Mouse (Mus musculus) neural tube, embryonic 11.5 days (tissue): ENCODE data around the gene Cdh13. TPM values are rescaled to one million over a fixed set of nuclear protein-coding genes. Genes with fewer than 3 reads are reported as not detected.

Experiments
- ATAC-seq: fragments of 200-750 bp; cut with Nextera tagmentation; 2 replicates; pipeline ENCODE4 v1.8.0; 2017; ENCODE audit warnings: moderate number of reproducible peaks, mild to moderate bottlenecking, moderate TSS enrichment, moderate library complexity; ENCODE audit not compliant: insufficient read depth, low FRiP score, low TSS enrichment
- DNase-seq: peaks from one replicate; pipeline ENCODE4 v3.0.0-alpha.2; 2015; ENCODE audit warnings: low spot score
- H3K27ac ChIP-seq: fragments of 300-500 bp; sonication (generic); 2 replicates; pipeline ENCODE4 v1.5.1; 2014; ENCODE audit warnings: low read depth, mild to moderate bottlenecking, low read length
- H3K27me3 ChIP-seq: fragments of 300-500 bp; sonication (generic); 2 replicates; pipeline ENCODE4 v1.6.1; 2014; ENCODE audit warnings: mild to moderate bottlenecking, low read length, mixed read lengths; ENCODE audit not compliant: control insufficient read depth, insufficient read depth
- H3K36me3 ChIP-seq: fragments of 300-500 bp; sonication (generic); 2 replicates; pipeline ENCODE4 v1.6.1; 2014; ENCODE audit warnings: mild to moderate bottlenecking, low read length, moderate library complexity, mixed read lengths; ENCODE audit not compliant: control insufficient read depth, insufficient read depth
- H3K4me1 ChIP-seq: fragments of 300-500 bp; sonication (generic); 2 replicates; pipeline ENCODE4 v1.6.1; 2014; ENCODE audit warnings: low read length, mixed read lengths; ENCODE audit not compliant: control insufficient read depth, insufficient read depth
- H3K4me2 ChIP-seq: fragments of 300-500 bp; sonication (generic); 2 replicates; pipeline ENCODE4 v1.6.1; 2014; ENCODE audit warnings: low read depth, mild to moderate bottlenecking, moderate library complexity
- H3K4me3 ChIP-seq: fragments of 300-500 bp; sonication (generic); 2 replicates; pipeline ENCODE4 v1.5.1; 2014; ENCODE audit warnings: low read depth, low read length
- H3K9ac ChIP-seq: fragments of 300-500 bp; sonication (generic); 2 replicates; pipeline ENCODE4 v1.6.1; 2014; ENCODE audit warnings: mild to moderate bottlenecking, low read length
- H3K9me3 ChIP-seq: fragments of 300-500 bp; sonication (generic); 2 replicates; pipeline ENCODE4 v1.6.1; 2016; ENCODE audit warnings: low read length; ENCODE audit not compliant: control insufficient read depth
- WGBS: fragments of 180-500 bp; shearing (Covaris S2); extraction: QIAGEN DNeasy Blood & Tissue Kit; methylation state at CpG from one replicate; pipeline ENCODE4 v1.1.7; 2014; 5-methylcytosine and 5-hydroxymethylcytosine counted together
- polyA plus RNA-seq: library from polyadenylated mRNA; unstranded; fragments of >200 nt; fragmentation: Nextera tagmentation; extraction: Ambion mirVana; gene quantifications from 2 replicates; pipeline ENCODE4 v1.2.1, GENCODE M21; 2014

Cdh13 gene
- polyA plus RNA-seq, 1 experiment from 2014 or later = 20.5 TPM

DNA sequence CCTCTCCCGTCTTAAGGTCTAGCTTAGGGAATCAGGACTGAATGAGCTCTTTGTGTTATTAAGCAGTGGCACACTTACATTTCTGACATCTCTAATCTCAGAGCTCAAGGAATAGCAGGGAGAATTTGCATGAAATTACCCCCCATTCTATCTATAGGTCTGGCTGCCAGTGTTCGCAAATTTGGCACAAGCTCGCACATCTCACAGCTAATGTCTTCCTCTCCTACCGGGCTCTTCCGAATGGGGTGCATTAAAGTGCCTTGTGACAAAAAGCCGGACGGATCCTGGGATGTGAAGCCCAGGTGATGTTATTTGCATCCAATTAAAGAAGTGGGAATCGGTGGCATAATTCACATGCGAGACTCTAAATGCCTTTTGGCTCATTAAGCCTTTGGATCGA lies 153.6 kb downstream of the Cdh13 start:
- Histone ChIP-seq H3K27ac (no peak overlapping the region), H3K4me2 (no peak overlapping the region), H3K9ac (no peak overlapping the region), H3K36me3 (no peaks in the 10 kb centered on the region), H3K4me3 (no peak overlapping the region), H3K27me3 (no peaks in the 10 kb centered on the region), H3K9me3 (no peaks in the 10 kb centered on the region), H3K4me1 (no peaks in the 10 kb centered on the region)
- WGBS = 83% methylated on average over 10 of the region's 10 CpGs
- no peak for DNase-seq
- no peak for ATAC-seq

DNA sequence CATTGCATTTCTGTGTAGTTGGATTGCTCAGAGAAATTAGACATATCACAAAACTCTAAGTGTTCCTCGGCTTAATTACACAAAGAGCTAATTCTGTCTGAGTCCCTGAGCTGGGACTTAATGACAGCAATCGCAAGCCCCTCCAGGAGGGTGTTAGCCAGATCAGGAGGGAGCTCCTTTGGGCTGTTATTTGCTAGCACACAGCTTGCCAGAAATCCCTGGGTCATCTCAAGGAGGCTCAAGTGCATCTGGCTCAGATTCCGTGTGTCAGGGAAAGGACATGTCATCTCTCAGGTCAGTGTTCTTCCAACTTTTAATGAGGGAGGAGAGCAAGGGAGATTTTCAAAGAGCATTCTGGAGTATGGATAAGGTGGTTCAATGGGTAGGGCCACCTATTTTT lies 154.3 kb downstream of the Cdh13 start:
- H3K36me3 ChIP-seq = no peaks in the 10 kb centered on the region
- no peaks in the 10 kb centered on the region for H3K4me1 ChIP-seq
- H3K27ac ChIP-seq = no peak overlapping the region
- H3K4me2 ChIP-seq = no peak overlapping the region
- no peaks in the 10 kb centered on the region for H3K27me3 ChIP-seq
- DNase-seq (no peak), ATAC-seq (no peak)
- no peak overlapping the region for H3K9ac ChIP-seq
- 73% methylated on average over 3 of the region's 3 CpGs for WGBS
- H3K4me3 ChIP-seq = no peak overlapping the region
- H3K9me3 ChIP-seq = no peaks in the 10 kb centered on the region

- Histone ChIP-seq H3K4me1 (no peaks in the 10 kb centered on the region), H3K27me3 (no peaks in the 10 kb centered on the region), H3K4me3 (no peak overlapping the region), H3K9me3 (no peaks in the 10 kb centered on the region), H3K9ac (no peak overlapping the region; the same call in 1 of the 2 replicates), H3K36me3 (no peaks in the 10 kb centered on the region), H3K4me2 (no peak overlapping the region), H3K27ac (no peak overlapping the region)
- ATAC-seq (no peak), DNase-seq (no peak)
- 69% methylated on average over 5 of the region's 5 CpGs for WGBS
These were observed 156.3 kb downstream of the Cdh13 start for GRCm38 (mm10) chr8:118439857-118440256.

GRCm38 (mm10) chr8:118443361-118443760 lies 159.8 kb downstream of the Cdh13 start:
- no peak overlapping the region for H3K4me3 ChIP-seq
- no peak for ATAC-seq
- H3K27ac ChIP-seq = no peak overlapping the region
- no peaks in the 10 kb centered on the region for H3K4me1 ChIP-seq
- no peak overlapping the region for H3K9ac ChIP-seq
- no peaks in the 10 kb centered on the region for H3K36me3 ChIP-seq
- H3K27me3 ChIP-seq = no peaks in the 10 kb centered on the region
- H3K4me2 ChIP-seq = no peak overlapping the region
- H3K9me3 ChIP-seq = no peaks in the 10 kb centered on the region
- DNase-seq = no peak
- WGBS = 63% methylated on average over 3 of the region's 3 CpGs

DNA sequence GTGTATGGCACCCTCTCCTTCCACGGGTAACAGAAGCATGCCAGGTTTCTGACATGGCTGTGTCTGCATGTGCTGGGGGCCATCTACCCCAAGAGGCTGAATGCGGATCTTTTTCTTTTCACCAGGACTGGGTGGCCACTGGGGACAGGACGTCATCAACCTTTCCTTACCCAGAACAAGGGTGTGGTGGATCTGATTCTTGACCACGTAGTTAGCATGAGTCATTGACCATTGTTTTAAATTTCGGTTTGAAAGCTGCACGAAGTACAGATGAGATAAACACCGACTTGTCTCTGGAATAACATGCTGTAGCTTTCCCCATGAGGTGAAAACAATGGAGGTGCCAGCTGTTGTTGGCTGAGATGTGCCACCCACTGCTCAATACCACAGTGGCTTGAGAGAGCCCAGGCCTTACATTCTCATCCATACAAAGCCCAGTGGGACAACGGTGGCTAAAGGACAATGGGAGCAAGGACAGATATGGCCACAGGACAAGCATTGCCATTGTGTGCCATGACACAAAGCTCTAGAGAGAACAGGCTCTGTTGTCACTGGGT lies 161.2 kb downstream of the Cdh13 start:
- H3K4me3 ChIP-seq = no peak overlapping the region
- no peak overlapping the region for H3K4me2 ChIP-seq
- WGBS = 89% methylated on average over 8 of the region's 8 CpGs

DNA sequence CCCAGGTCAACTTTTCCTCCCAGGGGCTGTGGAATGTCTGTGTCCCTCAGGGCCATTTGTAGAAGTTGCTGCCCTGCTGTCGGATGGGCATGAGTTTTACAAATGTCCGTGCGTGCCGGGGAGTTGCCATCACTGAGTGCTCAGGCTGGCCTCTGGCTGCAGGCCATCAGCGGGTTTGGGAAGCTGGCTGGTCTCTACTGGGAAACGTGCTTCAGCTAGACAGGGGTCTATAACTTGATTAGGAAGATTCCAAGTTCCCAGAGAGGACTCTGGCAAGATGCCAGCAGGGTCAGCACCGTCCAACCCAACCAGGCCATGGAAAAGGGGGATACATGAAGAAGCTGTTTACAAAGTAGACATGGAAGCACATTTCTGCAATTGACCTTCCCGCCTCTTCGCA lies 163.0 kb downstream of the Cdh13 start:
- no peaks in the 10 kb centered on the region for H3K36me3 ChIP-seq
- H3K4me2 ChIP-seq = no peak overlapping the region
- DNase-seq (no peak), ATAC-seq (no peak)
- no peak overlapping the region for H3K27ac ChIP-seq
- no peak overlapping the region for H3K9ac ChIP-seq
- 93% methylated on average over 9 of the region's 9 CpGs for WGBS
- no peaks in the 10 kb centered on the region for H3K27me3 ChIP-seq
- no peaks in the 10 kb centered on the region for H3K9me3 ChIP-seq
- no peaks in the 10 kb centered on the region for H3K4me1 ChIP-seq
- H3K4me3 ChIP-seq = no peak overlapping the region

More for the DNA sequence above, 161.2 kb downstream of the Cdh13 start:
- Histone ChIP-seq H3K36me3 (no peaks in the 10 kb centered on the region), H3K9me3 (no peaks in the 10 kb centered on the region), H3K9ac (no peak overlapping the region), H3K27me3 (no peaks in the 10 kb centered on the region), H3K4me1 (no peaks in the 10 kb centered on the region), H3K27ac (no peak overlapping the region)
- DNase-seq (no peak), ATAC-seq (no peak)

DNA sequence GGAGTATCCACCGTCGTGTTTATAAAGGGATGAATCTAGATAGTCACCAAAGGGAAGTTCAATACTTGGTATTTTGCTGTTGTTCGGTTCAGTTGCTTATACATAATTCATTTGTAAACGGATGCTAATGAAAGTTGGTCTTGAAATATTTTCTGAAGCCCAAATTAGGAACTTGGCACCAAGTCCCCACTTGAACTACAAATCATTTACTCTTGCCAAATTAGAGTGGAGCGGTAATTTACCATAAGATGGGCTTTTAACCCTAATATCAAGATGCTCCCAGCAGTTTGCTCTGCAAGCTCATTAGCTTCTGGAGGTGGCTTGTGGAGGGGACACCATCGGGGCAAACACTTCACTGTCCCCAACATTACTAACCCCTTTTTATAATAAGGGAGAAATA lies 164.5 kb downstream of the Cdh13 start:
- no peak for DNase-seq
- H3K27ac ChIP-seq = no peak overlapping the region

GRCm38 (mm10) chr8:118452445-118453103 lies 169.0 kb downstream of the Cdh13 start:
- ATAC-seq = peak; percentile 53; the same call in 1 of the 2 replicates

More for the DNA sequence above, 164.5 kb downstream of the Cdh13 start:
- no peak for ATAC-seq
- Histone ChIP-seq H3K9ac (no peak overlapping the region), H3K27me3 (no peaks in the 10 kb centered on the region), H3K4me3 (no peak overlapping the region), H3K36me3 (no peaks in the 10 kb centered on the region), H3K4me2 (no peak overlapping the region), H3K9me3 (no peaks in the 10 kb centered on the region), H3K4me1 (no peaks in the 10 kb centered on the region)
- WGBS = 95% methylated on average over 6 of the region's 6 CpGs

DNA sequence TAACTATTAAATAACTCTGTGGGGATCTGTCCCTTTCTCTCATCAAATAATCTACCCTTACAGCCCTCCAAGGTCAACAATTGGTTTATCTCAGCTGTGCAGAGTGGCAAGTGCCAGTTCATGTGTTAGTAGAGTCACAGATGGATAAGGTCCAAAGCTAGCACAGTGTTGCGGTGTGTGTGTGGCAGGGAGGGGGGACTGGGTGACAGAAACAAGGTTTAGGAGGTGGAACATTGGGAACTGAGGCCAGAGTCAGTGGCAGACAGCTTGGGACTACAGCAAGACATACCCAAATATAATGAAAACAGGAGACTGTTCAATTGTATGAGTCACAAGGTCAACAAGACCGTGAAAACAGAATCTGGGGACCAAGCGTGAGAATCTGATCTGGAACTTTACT lies 171.7 kb downstream of the Cdh13 start:
- ATAC-seq (no peak), DNase-seq (no peak)
- 61% methylated on average over 3 of the region's 3 CpGs for WGBS
- H3K27me3 ChIP-seq = no peaks in the 10 kb centered on the region
- no peaks in the 10 kb centered on the region for H3K9me3 ChIP-seq
- no peak overlapping the region for H3K9ac ChIP-seq
- H3K4me1 ChIP-seq = no peaks in the 10 kb centered on the region
- H3K4me2 ChIP-seq = no peak overlapping the region
- H3K27ac ChIP-seq = no peak overlapping the region
- no peaks in the 10 kb centered on the region for H3K36me3 ChIP-seq
- H3K4me3 ChIP-seq = no peak overlapping the region

More at GRCm38 (mm10) chr8:118452445-118453103, 169.0 kb downstream of the Cdh13 start:
- no peak overlapping the region for H3K4me2 ChIP-seq
- H3K9ac ChIP-seq = no peak overlapping the region
- no peaks in the 10 kb centered on the region for H3K4me1 ChIP-seq
- no peaks in the 10 kb centered on the region for H3K27me3 ChIP-seq
- no peak overlapping the region for H3K27ac ChIP-seq
- no peak for DNase-seq
- no peaks in the 10 kb centered on the region for H3K36me3 ChIP-seq
- WGBS = 36% methylated on average over 11 of the region's 11 CpGs
- no peak overlapping the region for H3K4me3 ChIP-seq
- H3K9me3 ChIP-seq = no peaks in the 10 kb centered on the region
